Mouse (Mus musculus) adrenal gland, postnatal 10 days (tissue): ENCODE measurements around the gene Mreg. TPM values are rescaled to one million over a fixed set of nuclear protein-coding genes. Genes with fewer than 3 reads are reported as not detected.
"Not testable (repeated sequence)": the region's sequence is repeated elsewhere in the genome, so short reads cannot be mapped to it uniquely, and the experiment has no call there.

Source experiments
- DNase-seq: peaks from one replicate; pipeline ENCODE4 v3.0.0; 2021; ENCODE audit warnings: mixed read lengths
- long read RNA-seq, 2 experiments: library from polyadenylated mRNA; stranded (forward); transcript quantifications; one replicate each; pipeline ENCODE4 v2.0.0; 2021
- total RNA-seq, 2 experiments: library from RNA; stranded (reverse); gene quantifications; 2 replicates each; pipeline ENCODE4 v1.2.3; 2021

Mreg gene
- total RNA-seq = 10 to 100 TPM in 1 of 2 experiments, 1 to 10 TPM in 1; 7.7 to 12.3 TPM
- long read RNA-seq, experiment 1, transcript Mreg-201 (5 exons, 2,284 nt) = major isoform, 5 of 6 reads
- long read RNA-seq, experiment 1, partial matches to known transcripts = 0 of 6 reads
- long read RNA-seq, experiment 1, other reads (novel, unspliced or antisense) = 1 of 6 reads
- long read RNA-seq, experiment 2, partial matches to known transcripts = 0 of 4 reads
- long read RNA-seq, experiment 2, other reads (novel, unspliced or antisense) = 1 of 4 reads

DNA sequence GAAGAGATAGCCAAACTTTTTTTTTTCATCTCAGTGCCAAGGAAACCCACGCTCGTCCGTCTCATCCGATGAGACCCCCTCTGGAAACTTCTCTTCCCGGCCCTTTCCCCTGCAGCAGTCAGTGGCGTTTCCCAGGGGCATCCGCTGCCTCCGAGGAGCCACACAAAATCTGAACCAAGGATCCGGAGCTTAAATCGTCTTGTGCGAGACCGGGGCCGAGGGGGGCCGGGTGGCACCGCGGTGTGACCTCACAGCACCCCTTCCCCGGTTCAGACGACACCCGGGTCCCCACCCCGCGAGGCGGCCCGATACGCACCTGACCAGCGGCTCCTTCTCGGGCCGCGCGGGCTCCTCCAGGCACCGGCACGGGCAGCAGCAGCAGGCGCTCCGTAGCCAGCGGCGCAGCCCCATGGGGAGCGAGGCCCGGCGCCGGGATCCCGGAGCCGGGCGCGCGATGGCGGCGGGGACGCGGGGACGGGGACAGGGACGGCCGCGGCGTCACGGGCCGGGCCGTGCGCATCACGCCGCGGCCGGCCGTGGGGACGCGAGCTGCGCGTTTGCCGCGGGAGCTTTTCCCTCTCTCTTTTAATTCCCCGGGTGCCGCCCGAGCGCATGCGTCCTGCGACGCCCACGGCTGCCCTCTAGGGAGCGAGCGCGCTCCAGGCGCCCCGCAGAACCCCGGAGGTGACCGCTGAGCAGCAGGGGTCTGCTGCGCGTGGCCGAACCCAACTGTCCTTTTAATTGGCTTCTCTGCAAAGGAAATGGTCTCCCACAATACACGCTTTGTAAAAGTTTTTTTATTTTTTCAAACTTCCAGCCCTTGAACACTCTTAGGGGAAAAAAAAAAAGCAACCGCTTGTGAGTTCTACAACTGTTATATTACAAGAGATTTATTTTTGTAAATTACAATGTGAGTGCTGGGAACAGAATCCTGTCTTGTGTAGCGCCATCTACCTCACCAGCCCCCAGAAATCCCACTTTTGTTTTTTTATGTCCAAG lies at the start of gene Mreg:
Gene Mreg (minus strand): TSS at position 607 of the 999 bp plus-strand sequence.
- peak; percentile 82 for DNase-seq

- DNase-seq = no peak
Measured at GRCm38 (mm10) chr1:72256381-72257256, 44.5 kb upstream of the Mreg start.

DNA sequence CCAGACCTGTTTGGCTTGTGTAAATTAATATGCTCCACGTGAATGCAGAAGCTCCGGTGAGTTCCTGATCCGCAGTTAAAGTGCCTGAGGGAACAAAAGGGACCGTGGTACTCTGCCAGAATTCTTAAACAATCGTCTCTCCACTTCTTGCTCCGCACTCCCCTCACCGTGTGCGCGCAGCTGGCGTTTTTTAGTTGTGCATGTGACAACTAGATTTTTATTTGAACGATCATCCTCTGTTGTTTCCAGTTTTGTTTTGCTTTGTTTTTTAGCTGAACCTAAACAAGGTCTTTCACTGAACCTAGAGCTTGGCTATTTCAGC lies 43.7 kb upstream of the Mreg start:
- DNase-seq = no peak

GRCm38 (mm10) chr1:72255062-72255853 lies 43.2 kb upstream of the Mreg start:
- DNase-seq = peak; percentile 59

- DNase-seq = peak; percentile 95
Measured at GRCm38 (mm10) chr1:72254545-72255061, 42.5 kb upstream of the Mreg start.

DNA sequence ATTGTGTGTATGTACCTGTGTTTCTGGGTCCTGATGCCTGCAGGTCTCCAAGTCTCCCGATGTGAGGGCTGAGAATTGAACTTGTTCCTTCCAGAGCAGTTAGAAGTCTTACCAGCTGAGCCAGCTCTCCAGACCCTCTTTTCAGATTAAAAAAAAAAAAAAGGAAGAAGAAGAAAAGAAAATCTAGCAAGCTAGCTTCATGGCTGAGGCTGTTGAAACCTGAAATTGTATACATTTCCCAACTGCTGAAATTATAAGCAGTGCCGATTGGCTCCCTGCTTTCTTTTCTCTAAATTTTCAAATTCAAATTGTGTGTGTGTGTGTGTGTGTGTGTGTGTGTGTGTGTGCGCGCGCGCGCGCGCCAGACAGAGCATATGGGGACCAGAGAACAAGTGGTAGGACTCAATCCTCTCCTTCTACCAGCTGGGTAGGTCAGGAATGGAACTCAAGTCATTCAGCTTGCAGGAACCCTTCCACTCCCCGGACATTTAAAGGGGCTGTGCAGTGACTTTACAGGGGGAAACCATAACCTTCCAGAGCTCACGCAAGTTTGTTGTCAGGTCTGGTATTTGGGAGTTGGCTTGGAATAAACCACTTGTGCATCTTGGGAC lies 41.9 kb upstream of the Mreg start:
- peak; percentile 22 for DNase-seq

DNA sequence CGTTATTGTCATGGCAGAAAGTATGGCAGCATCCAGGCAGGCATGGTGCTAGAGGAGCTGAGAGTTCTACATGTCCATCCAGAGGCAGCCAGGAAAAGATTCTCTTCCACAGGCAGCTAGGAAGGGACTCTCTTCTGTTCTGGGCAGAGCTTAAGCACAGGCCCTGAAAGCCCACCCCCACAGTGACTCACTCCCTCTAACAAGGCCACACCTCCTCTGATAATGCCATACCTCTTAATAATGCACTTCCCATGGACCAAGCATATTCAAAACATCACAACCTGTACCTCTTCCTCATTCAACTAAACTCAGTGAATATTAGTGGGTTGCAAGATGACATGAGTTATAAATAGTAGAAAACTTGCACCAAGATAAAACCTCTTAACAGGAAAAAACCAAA lies 39.7 kb upstream of the Mreg start:
- no peak for DNase-seq

DNA sequence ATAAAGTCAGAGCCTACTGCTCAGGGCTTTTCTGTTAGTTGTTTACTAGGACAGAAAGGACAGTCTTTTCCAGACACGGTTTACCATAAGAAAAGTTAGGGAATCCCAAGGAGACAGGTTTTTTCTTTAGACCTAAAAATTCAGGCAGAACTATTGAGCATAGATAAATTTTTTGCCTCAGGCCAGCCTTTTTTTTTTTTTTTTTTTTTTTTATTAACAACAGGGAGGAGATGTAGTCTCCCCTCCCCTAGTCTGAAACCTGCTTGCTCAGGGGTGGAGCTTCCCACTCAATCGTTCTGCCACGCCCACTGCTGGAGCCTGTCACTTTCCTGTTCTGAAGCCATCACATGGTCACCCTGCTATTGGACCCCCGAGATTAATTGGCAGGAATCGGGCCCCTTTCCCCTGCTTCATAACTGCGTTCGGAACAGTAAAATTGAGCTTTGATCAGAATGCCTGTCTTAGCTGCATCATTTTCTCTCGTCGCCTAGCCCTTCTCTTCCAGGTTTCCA lies 36.2 kb upstream of the Mreg start:
- not testable (repeated sequence) for DNase-seq

DNA sequence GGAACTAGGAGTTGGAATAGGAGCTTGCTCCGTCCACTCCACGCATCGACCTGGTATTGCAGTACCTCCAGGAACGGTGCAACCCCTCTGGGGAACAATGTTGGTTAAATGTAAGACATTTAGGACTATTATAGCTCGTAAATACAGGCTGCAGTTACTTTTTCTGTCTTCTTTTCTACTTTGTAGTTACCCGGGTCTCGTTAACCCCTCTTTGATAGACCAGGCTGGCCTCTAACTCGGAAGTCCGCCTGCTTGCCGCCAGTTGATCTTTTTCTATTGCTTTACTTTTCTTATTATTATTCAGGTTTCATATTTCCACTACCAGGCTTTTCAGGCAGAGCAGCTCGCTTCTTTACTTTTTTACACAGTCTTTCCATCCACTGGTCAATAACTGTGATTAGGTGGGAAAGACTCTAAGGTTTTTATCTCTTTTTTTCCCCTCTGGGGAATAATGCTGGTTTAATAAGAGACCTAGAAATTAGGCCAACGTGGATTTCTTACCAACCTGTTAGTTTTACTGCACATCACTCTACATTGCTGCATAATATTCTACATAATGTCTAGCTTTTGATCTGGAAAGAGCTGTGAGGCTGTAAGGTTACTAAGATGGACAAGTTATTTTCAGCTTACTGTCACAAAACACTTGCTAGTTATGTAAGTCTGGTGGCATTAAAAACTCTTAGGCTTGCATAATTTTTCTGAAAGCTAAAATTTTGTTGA lies 32.4 kb upstream of the Mreg start:
- peak; percentile 34 for DNase-seq

DNA sequence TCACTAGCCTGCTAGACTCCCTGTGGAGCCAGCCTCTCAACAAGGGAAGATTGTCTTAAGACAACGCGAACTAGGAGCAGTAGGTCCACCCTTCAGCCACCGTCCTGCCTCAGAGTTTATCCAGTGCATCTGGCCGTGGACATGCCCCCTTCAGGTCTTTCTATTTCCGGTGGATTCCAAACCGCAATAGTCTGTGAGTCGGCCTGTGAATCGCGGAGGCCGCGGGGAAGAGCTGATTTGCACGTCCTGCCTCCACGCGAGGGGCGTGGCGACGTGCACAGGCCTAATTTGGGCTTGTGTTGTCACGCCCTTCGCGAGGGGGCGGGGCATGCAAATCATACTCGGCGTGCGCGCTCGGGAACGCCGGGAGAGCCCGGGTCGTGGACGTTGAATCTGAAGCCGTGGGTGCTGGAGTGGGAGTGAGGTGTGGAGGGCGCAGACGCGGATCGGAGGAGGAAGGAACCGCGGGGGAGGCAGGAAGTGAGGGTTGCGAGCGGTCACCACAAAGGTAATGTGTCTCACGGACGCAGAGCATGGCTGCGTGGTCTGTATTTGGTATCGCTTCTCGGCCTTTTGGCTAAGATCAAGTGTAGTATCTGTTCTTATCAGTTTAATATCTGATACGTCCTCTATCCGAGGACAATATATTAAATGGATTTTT lies 31.7 kb upstream of the Mreg start:
- DNase-seq = peak; percentile 97

DNA sequence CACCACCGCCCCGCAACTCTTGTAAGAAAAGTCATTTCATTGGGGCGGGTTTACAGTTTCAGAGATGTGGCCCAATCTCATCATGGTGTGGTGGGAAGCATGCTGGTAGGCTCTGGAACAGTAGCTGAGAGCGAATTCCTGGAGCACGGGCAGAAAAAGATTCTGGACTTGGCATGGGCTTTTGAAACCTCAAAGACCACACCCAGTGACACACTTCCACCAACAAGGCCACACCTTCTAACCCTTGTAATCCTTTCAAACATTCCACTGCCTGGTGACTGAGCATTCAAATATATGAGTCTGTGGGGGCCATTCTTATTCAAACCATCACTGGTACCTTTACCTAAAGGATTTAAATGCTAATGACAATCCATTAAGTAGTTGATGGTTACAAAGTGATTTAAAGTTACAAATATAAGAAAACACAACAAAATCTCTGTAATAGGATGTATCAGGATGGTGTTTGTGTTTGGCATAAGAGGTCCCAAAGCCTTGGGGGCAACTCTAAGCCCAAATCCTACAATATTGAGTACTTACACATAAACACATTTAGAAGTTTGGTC lies 30.6 kb upstream of the Mreg start:
- no peak for DNase-seq

DNA sequence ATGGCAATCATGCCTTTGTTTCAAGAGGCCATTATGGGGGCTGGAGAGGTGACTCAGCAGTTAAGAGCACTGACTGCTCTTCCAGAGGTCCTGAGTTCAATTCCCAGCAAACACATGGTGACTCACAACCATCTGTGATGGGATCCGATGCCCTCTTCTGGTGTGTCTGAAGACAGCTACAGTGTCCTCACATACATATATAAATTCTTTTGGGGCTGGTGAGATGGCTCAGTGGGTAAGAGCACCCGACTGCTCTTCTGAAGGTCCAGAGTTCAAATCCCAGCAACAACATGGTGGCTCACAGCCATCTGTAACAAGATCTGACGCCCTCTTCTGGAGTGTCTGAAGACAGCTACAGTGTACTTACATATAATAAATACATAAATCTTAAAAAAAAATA lies 27.0 kb upstream of the Mreg start:
- not testable (repeated sequence) for DNase-seq

GRCm38 (mm10) chr1:72238016-72238580 lies 26.0 kb upstream of the Mreg start:
- DNase-seq = no peak

GRCm38 (mm10) chr1:72237007-72237775 lies 25.1 kb upstream of the Mreg start:
- peak; percentile 40 for DNase-seq

DNA sequence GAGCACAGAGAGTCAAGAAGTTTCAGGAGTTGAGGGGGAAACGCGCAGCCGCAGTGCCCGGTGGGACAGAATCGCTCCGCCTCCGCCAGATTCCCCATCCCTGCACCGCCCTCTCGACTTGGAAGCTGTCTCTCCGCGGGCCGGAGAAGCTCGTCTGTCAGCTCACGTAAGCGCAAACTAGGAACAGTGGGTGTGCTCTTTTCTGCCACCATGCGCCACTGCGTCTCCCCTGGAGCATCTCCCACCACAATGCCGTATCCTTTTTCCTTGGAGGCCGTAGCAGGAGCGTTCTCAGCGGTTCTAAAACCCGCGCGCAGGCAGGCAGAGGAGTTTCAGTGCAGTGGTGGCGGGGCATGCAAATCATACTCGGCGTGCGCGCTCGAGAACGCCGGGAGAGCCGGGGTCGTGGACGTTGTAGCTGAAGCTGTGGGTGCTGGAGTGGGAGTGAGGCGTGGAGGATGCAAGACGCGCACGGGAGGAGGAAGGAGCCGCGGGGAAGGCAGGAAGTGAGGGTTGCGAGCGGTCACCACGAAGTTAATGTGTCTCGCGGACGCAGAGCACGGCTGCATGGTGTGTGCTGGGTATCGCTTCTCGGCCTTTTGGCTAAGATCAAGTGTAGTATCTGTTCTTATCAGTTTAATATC lies 24.4 kb upstream of the Mreg start:
- peak; percentile 82 for DNase-seq

GRCm38 (mm10) chr1:72232592-72232991 lies 20.5 kb upstream of the Mreg start:
- not testable (repeated sequence) for DNase-seq

- peak; percentile 46 for DNase-seq
Measured at GRCm38 (mm10) chr1:72228974-72229373, 16.9 kb upstream of the Mreg start.
